Mouse (Mus musculus) brain, embryonic 18.5 days (tissue): ENCODE measurements around the gene Kcnc2.

ENCODE experiments used
- DNase-seq: peaks from one replicate; pipeline ENCODE4 v3.0.0-alpha.2; 2012; ENCODE audit warnings: low read depth, low spot score

Gene Kcnc2

DNA sequence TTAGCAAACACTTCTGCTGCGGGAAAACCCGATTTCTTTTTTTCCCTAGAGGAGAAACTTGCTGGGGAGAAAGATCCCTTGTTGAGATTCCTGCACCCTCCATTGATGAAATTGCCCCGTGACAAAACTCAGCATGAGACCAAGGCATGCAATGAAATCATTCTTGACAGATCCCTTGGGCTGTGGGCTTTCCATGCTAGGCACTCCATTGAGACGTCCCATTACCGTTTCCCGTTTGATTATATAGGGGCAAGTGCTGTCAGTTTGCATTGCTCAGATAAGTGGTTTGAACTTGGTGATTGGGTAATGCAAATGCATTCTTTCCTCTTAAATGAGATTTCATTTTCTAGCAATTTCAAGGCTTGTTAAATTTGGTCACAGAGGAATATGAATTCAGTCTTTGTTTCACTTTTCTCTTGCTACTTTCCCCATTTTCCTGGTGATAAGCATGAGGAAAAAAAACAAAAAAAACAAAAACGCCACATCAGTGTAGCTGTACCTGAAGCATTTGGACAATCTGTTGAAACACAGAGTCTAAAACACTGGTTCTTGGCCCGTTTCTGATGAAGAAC, 123.6 kb downstream of the Kcnc2 start:
- no peak for DNase-seq

DNA sequence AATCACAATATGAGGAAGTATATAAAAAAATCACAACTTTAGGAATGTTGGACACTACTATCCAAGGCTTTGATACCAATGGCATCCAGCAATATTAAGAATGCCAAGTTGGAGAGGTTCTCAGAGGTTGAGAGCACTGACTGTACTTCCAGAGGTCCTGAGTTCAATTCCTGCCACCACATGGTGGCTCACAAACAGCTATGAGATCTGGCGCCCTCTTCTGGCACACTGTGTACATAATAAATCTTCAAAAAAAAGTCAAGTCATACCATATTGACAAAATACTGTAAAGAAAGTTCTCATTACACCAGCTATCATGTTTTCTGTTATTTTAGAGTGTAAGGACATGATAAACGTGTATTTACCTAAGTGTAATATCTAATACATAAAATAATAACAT, 126.3 kb downstream of the Kcnc2 start:
- no peak for DNase-seq

- no peak for DNase-seq
Observed at GRCm38 (mm10) chr10:112400591-112401404, 129.9 kb downstream of the Kcnc2 start.

- DNase-seq: no peak
Observed at GRCm38 (mm10) chr10:112409525-112409924, 138.6 kb downstream of the Kcnc2 start.

DNA sequence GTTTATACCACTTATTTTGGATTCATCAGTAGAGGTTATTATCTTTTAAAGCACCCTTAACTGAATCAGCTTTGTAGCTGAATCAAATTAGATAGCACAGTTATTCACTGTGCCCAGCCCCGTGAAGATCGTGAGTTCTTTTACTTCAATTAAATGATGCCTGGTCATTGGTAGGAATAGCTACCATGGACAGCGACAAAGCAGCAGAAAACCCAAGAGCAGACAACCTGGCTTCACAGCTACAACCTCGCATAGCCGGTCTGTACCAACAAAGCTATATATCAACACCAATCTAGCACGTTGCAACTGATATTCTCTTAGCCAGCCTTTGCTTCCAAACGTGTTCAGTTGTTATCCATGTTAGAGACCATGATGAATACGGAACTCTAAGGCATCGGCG, 152.4 kb downstream of the Kcnc2 start:
- no peak for DNase-seq

GRCm38 (mm10) chr10:112436950-112437349, 166.0 kb downstream of the Kcnc2 start:
- no peak for DNase-seq

- DNase-seq: no peak
Observed at GRCm38 (mm10) chr10:112444640-112445039, 173.7 kb downstream of the Kcnc2 start.

GRCm38 (mm10) chr10:112450910-112451309, 180.0 kb downstream of the Kcnc2 start:
- DNase-seq: no peak

DNA sequence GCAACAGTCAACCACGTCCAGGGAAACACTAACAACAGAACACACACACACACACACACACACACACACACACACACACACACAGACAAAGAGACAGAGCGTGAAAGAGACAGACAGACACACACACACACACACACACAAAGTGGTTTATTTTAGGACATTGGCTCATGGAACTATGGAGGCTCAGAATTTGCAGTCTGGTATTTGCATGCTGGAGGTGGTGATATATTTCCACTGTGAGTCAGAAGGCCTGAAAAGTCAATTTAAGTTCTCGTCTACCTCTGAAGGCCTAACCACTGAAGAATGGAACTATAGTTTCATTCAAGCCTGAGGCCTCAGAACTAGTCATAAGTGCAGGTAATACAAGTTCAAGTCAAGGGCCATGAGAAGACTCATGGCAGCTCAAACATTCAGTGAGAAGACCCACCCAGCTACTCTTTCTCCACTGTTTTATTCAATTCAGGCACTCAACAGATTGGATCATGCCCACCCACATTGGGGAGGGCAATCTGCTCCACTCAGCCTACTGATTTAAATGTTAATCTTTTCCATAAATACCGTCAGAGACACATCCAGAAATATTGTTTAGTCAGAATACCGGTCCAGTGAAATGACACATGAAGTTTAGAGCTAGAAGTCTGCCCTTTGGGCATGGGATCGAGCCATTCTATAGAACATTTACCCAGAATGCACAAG, 197.9 kb downstream of the Kcnc2 start:
- no peak for DNase-seq

DNA sequence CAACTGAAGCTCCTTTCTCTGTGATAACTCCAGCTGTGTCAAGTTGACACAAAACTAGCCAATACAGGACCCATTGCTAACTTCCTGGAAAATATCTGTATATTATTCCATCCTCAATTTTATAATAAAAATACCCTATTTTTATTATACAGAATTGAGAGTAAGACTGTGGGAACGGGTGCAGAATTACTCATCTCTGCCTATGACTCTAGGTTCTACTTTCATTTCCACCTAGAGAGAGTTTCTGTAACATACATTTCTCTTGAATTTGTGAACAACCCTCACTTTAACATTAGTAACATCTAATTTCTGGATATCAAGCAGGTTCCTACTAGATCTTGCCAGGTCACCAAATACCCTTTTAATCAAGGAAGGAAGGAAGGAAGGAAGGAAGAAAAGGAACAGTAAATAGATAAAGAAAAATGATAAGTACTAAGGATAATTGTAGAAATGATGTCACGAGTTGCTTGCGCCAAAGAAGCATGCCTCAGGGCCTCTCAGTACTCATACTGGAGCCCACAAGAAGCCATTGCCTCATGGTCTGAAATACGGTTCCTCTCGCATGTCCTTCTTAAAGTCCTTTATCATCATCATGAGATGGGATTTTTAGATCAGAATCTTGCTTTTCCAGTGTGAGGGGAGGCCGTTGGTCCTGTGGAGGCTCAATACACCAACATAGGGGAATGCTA, 203.3 kb downstream of the Kcnc2 start:
- no peak for DNase-seq

DNA sequence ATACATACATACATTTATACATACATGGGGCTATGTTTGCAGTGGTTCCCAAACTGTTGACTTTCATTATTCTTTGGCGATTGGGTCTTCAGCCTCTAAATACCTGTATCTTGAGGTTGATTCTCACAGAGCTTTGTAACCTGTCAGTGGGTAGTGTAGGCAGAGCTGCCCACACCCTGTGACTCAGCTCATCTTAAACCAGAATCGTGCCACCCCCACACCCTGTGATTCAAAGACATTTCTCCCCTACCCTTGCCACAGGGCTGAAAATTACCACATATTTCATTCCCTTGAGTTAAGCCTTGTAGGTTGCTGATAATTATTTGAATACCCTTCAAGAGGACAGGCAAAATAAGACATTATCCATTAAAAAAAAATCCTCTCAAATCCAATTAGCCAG, 210.5 kb downstream of the Kcnc2 start:
- DNase-seq: no peak

DNA sequence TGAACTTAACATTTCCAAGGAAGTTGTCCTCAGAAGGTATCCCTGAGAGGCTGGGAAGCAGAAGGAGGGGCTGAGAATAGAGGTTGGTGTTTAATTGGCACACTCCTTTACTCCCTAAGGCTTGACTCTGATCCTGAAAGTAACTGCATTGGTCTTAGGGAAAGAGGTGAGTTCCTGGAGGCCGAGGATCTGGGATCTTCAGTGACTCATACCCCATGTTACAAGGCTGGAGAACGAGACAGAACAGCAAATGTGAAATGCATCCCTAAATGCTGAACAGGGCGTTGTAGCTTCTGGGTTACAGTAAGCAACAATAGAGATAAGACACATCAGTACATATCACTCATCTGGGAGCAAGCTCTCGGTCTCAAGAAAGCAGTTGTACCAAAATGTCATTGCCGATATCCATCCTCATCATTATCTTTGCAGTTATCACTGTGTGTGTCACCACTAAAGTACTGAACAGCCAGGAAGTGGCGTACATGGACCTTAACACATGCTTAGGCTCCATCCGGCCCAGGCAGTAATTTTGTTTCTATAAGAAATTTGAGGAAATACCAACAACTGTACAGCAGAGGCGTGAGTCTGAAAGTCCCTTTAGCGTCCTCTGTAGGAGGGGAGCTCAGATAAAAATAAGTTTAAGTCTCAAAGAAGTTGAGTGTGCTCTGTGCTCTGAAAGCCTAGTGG, 211.1 kb downstream of the Kcnc2 start:
- DNase-seq: no peak

- DNase-seq: no peak
Observed at GRCm38 (mm10) chr10:112484387-112485105, 213.6 kb downstream of the Kcnc2 start.

- DNase-seq: no peak
Observed at GRCm38 (mm10) chr10:112485819-112486218, 214.9 kb downstream of the Kcnc2 start.

GRCm38 (mm10) chr10:112488751-112489150, 217.8 kb downstream of the Kcnc2 start:
- no peak for DNase-seq
